8 mouse cellular contexts compared by ENCODE assay signal in the genomic region with DNA sequence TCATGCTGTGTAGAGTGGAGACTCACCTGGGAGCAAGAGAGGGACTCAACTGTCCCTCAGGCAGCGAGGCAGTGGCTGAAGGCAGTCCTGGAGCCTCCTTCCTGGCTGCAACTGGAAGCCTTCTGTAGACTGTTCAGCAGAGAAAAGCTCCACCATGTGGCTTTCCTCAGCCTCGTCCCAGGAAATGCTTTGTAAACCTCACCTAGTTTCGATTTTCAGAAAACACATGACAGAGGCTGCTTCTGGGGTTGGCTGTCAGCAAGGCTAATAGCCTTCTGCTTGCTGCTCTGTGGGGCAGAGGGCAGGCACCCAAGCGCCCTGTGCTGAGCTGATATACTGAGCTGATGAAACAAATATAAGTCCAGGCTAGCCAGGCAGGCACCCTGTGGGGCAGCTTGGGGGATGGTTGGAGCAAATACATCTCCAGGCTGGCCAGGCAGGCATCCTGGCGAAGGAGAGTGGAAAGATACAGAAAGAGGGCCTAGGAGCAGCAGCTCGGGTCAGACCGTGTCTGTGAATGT. TPM values are rescaled to one million over a fixed set of nuclear protein-coding genes. Genes with fewer than 3 reads are reported as not detected.
DNase-seq lines count a peak whose midpoint lies in the region; ATAC-seq and TF ChIP-seq lines count a peak whose summit lies in the region.

A gene (minus strand): TSS at position 333 of the 521 bp plus-strand sequence.

- peak; percentile 62 for TF ChIP-seq CTCF in hindbrain, postnatal 0 days (IDR thresholded peaks at IDR 0.05; ENCODE audit: low read depth)

- H3K9me3 ChIP-seq in hindbrain, postnatal 0 days (ENCODE audit: low read length) = no peaks in the 10 kb centered on the region

- WGBS in hindbrain, postnatal 0 days = 48% methylated on average over 7 of the region's 7 CpGs

- DNase-seq in frontal cortex, postnatal 14 days (ENCODE audit: low spot score in 2 of 2) = no peak
- DNase-seq in cerebellum, adult 11 months = peak; percentile 59
- DNase-seq in gastrocnemius, postnatal 10 days = peak; percentile 36
- DNase-seq in hindbrain, postnatal 0 days (ENCODE audit: low spot score) = peak; percentile 77
- peak; percentile 39 to 43 for DNase-seq in left cerebral cortex, adult 18-20 months (ENCODE audit: low spot score in 2 of 2)
- DNase-seq in lung, postnatal 14 days = peak; percentile 62
- peak; percentile 48 for DNase-seq in splenic B cell, adult 2 months (ENCODE audit: low read depth, low spot score)

- H3K27ac ChIP-seq in hindbrain, postnatal 0 days = peak within 1 kb of the TSS; percentile 70

- no peak within 1 kb of the TSS for H3K4me3 ChIP-seq in hindbrain, postnatal 0 days (ENCODE audit: low read length)

- H3K9ac ChIP-seq in hindbrain, postnatal 0 days (replicated peaks; ENCODE audit: low read length) = peak within 1 kb of the TSS; percentile 17

- H3K27me3 ChIP-seq in hindbrain, postnatal 0 days (ENCODE audit: insufficient read depth, low read length) = no peaks in the 10 kb centered on the region
- no peaks in the 10 kb centered on the region for H3K27me3 ChIP-seq in splenic B cell, adult 2 months (ENCODE audit: control insufficient read depth, insufficient read depth, low read length, poor library complexity, severe bottlenecking)

- peaks cover 3% of the 10 kb centered on the region; the same call in 1 of the 2 replicates for H3K4me1 ChIP-seq in hindbrain, postnatal 0 days (ENCODE audit: insufficient read depth, low read length)

- ATAC-seq in frontal cortex, adult (ENCODE audit: low TSS enrichment) = peak; percentile 91
- ATAC-seq in hindbrain, postnatal 0 days = peak; percentile 81

- peaks cover 6% of the 10 kb centered on the region; the same call in 1 of the 2 replicates for H3K36me3 ChIP-seq in hindbrain, postnatal 0 days (ENCODE audit: insufficient read depth, low read length)
- no peaks in the 10 kb centered on the region for H3K36me3 ChIP-seq in splenic B cell, adult 2 months (ENCODE audit: control insufficient read depth, insufficient read depth, low read length, poor library complexity, severe bottlenecking)

- peak within 1 kb of the TSS; percentile 27 for H3K4me2 ChIP-seq in hindbrain, postnatal 0 days (ENCODE audit: low read depth, low read length)

RNA-seq across cellular contexts. Expression of the gene that starts here (rescaled TPM):
- 10 to 100 TPM; 10.7 to 18.2 TPM for total RNA-seq in gastrocnemius, postnatal 10 days (2021)
- total RNA-seq in hindbrain, postnatal 0 days (2014; rRNA removed) = 25.5 and 30.6 TPM in 2 replicates
- 15.4 and 18.5 TPM in 2 replicates for polyA plus RNA-seq in hindbrain, postnatal 0 days (2015; fragmentation: Nextera tagmentation; extraction: Ambion mirVana)
- total RNA-seq in left cerebral cortex, adult 18-20 months (2021) = 10 to 100 TPM; 21.7 to 21.9 TPM

Comparison
In these comparisons a context has a peak if more than half of its experiments do, and no peak if none do; other contexts are left out.
1. DNase-seq: peak in cerebellum, adult 11 months (single experiment), gastrocnemius, postnatal 10 days (single experiment), hindbrain, postnatal 0 days (single experiment), left cerebral cortex, adult 18-20 months (2 of 2), lung, postnatal 14 days (single experiment) and splenic B cell, adult 2 months (single experiment); none in frontal cortex, postnatal 14 days (0 of 2).